Mouse (Mus musculus) limb, embryonic 11.5 days (tissue): ENCODE results near the gene Noct. TPM values are rescaled to one million over a fixed set of nuclear protein-coding genes. Genes with fewer than 3 reads are reported as not detected.

Experiments used
- ATAC-seq: fragments of 200-750 bp; cut with Nextera tagmentation; 2 replicates; pipeline ENCODE4 v1.8.0; 2017; ENCODE audit warnings: low read depth; ENCODE audit not compliant: insufficient number of reproducible peaks, low FRiP score, low TSS enrichment
- DNase-seq: peaks from one replicate; pipeline ENCODE4 v3.0.0-alpha.2; 2015; ENCODE audit warnings: low spot score
- H3K27ac ChIP-seq: fragments of 300-500 bp; sonication (generic); replicated peaks from 2 replicates; pipeline ENCODE4 v1.5.1; 2014; ENCODE audit warnings: low read depth, mild to moderate bottlenecking, low read length
- H3K27me3 ChIP-seq: fragments of 300-500 bp; sonication (generic); 2 replicates; pipeline ENCODE4 v1.6.1; 2014; ENCODE audit warnings: mild to moderate bottlenecking, low read length, mixed read lengths; ENCODE audit not compliant: control insufficient read depth, insufficient read depth
- H3K36me3 ChIP-seq: fragments of 300-500 bp; sonication (generic); 2 replicates; pipeline ENCODE4 v1.6.1; 2014; ENCODE audit warnings: mild to moderate bottlenecking, low read length, moderate library complexity, mixed read lengths; ENCODE audit not compliant: control insufficient read depth, insufficient read depth
- H3K4me1 ChIP-seq: fragments of 300-500 bp; sonication (generic); 2 replicates; pipeline ENCODE4 v1.6.1; 2014; ENCODE audit warnings: low read length, mixed read lengths; ENCODE audit not compliant: control insufficient read depth, insufficient read depth
- H3K4me2 ChIP-seq: fragments of 300-500 bp; sonication (generic); 2 replicates; pipeline ENCODE4 v1.6.1; 2014; ENCODE audit warnings: low read depth, mild to moderate bottlenecking, moderate library complexity; ENCODE audit not compliant: severe bottlenecking
- H3K4me3 ChIP-seq: fragments of 300-500 bp; sonication (generic); 2 replicates; pipeline ENCODE4 v1.5.1; 2014; ENCODE audit warnings: low read depth, low read length
- H3K9ac ChIP-seq: fragments of 300-500 bp; sonication (generic); 2 replicates; pipeline ENCODE4 v1.6.1; 2014; ENCODE audit warnings: mild to moderate bottlenecking, low read length
- H3K9me3 ChIP-seq: fragments of 300-500 bp; sonication (generic); 2 replicates; pipeline ENCODE4 v1.6.1; 2016; ENCODE audit warnings: low read length; ENCODE audit not compliant: control insufficient read depth
- WGBS: fragments of 180-500 bp; shearing (Covaris S2); extraction: QIAGEN DNeasy Blood & Tissue Kit; methylation state at CpG from one replicate; pipeline ENCODE4 v1.1.7; 2014; 5-methylcytosine and 5-hydroxymethylcytosine counted together
- polyA plus RNA-seq: library from polyadenylated mRNA; unstranded; fragments of >200 nt; fragmentation: Nextera tagmentation; extraction: Ambion mirVana; gene quantifications from 2 replicates; pipeline ENCODE4 v1.2.1, GENCODE M21; 2014

Gene Noct
- polyA plus RNA-seq, 1 experiment from 2014 or later: 14.0 TPM

DNA sequence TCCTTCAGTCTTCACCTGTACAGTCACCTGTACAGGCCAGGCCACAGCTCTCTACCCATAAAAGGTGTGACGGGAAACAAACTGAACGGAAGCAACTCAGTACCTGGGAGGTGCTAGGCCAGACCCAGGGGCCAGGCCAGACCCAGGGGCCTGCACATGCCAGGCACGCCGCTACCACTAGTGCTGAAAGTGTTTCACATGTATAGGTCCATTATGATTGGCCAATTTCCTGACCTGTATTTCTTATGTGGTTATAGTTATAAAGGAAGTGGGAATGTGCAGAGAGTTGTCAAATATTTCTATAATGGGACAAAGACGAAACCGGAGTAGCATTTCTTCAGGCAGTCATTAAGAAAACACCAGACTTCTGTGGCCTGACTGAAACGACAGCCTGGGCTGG lies 30.5 kb downstream of the Noct start:
- no peak for ATAC-seq
- Histone ChIP-seq H3K4me2 (no peak overlapping the region), H3K4me3 (no peak overlapping the region), H3K27me3 (no peaks in the 10 kb centered on the region), H3K36me3 (peaks cover 17% of the 10 kb centered on the region), H3K9ac (no peak overlapping the region), H3K27ac (no peak overlapping the region), H3K9me3 (no peaks in the 10 kb centered on the region), H3K4me1 (no peaks in the 10 kb centered on the region)
- 93% methylated on average over 7 of the region's 7 CpGs for WGBS
- no peak for DNase-seq

DNA sequence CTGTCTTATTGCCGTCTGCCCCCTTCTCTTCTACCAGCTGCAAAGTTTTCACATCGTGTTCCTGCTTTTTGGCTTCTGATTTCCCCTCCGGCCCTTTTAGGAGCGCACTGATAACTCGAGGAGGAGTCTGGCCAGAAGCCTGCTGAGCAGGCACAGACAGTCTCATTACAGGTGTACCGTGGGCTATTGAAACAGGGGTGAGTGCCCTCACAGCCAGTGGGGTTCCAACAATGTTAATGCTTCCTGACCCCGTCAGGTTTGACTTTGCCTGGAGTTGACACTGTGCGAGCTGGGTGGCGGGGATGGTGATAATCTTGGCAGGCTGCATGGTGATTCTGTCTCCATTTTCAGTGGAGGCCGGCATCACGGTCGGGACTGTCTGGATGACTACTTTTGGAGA lies 32.2 kb downstream of the Noct start:
- Histone ChIP-seq H3K9me3 (no peaks in the 10 kb centered on the region), H3K4me3 (no peak overlapping the region), H3K27ac (no peak overlapping the region), H3K27me3 (no peaks in the 10 kb centered on the region), H3K4me1 (no peaks in the 10 kb centered on the region), H3K4me2 (no peak overlapping the region), H3K9ac (no peak overlapping the region), H3K36me3 (peaks cover 19% of the 10 kb centered on the region)
- WGBS: 91% methylated on average over 12 of the region's 12 CpGs
- ATAC-seq (no peak), DNase-seq (no peak)

DNA sequence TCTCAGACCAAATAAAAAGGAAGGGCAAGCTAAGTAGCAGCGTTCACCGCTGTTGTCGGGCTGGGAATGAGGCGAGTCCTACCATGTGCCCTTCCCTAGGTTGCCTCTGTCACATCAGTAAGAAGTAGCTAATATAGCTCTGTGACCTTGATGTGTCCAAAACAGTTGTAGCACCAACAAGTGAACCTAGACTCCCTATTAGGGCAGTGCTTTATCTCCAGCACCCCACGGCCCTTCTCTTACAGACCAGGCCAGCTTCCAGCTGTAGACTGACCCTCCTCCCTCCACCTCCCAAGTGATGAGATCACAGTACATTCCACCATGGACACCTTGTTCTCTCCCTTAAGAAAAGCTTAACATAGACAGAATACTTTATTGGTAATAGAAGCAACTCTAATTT lies 33.8 kb downstream of the Noct start:
- Histone ChIP-seq H3K9me3 (no peaks in the 10 kb centered on the region), H3K4me2 (no peak overlapping the region), H3K27me3 (no peaks in the 10 kb centered on the region), H3K9ac (no peak overlapping the region), H3K4me1 (no peaks in the 10 kb centered on the region), H3K4me3 (no peak overlapping the region), H3K27ac (no peak overlapping the region), H3K36me3 (peaks cover 21% of the 10 kb centered on the region)
- WGBS: 91% methylated on average over 5 of the region's 5 CpGs
- DNase-seq: no peak
- ATAC-seq: no peak

DNA sequence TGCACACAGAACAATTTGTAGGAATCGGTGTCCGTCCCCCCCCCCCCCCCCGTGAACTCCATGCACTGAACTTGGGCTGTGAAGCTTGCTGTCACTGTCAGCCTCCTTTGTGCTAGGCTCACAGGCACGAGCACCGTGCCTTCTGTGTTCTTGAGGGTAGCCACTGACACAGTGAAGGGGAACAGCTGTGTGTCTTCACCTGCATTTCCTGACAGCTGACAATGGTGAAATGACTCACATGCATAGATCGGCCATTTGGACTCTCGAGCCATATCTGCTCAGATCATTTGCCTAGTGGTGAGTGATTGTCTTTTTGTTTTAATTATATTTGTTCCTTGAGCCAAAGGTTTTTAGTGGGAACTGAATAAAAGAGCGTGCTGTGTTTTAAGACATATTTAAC lies 38.7 kb downstream of the Noct start:
- no peaks in the 10 kb centered on the region for H3K27me3 ChIP-seq
- 95% methylated on average over 8 of the region's 8 CpGs for WGBS
- no peaks in the 10 kb centered on the region for H3K9me3 ChIP-seq
- ATAC-seq (no peak), DNase-seq (no peak)
- H3K4me2 ChIP-seq: no peak overlapping the region
- no peaks in the 10 kb centered on the region for H3K4me1 ChIP-seq
- no peak overlapping the region for H3K9ac ChIP-seq
- H3K27ac ChIP-seq: no peak overlapping the region
- peaks cover 15% of the 10 kb centered on the region for H3K36me3 ChIP-seq
- no peak overlapping the region for H3K4me3 ChIP-seq

DNA sequence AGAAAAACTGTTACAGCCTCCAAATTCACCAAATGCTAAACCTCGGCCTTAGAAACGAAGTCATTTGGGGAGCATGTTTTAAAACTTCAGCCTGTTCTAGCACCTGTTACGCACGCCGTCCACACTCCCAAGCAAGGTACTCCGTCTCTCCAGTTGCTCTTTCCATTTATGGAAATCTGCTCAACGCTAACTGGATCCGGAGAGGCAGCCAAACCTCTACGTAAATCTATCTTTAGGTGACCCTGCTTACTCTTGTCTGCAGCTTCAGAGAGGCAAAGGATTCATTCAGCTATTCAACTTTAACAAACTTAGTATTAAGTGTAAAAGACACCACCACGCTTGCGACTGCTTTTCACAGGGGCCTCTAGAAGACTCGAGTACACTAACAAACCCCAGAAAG lies 44.2 kb downstream of the Noct start:
- Histone ChIP-seq H3K27me3 (no peaks in the 10 kb centered on the region), H3K27ac (no peak overlapping the region), H3K4me1 (0 out of 2 replicates have a peak, but pooled peaks cover 2% of the 10 kb centered on the region), H3K9me3 (no peaks in the 10 kb centered on the region), H3K4me3 (no peak overlapping the region), H3K4me2 (no peak overlapping the region), H3K36me3 (peaks cover 6% of the 10 kb centered on the region; the same call in 1 of the 2 replicates), H3K9ac (no peak overlapping the region)
- WGBS: 88% methylated on average over 12 of the region's 12 CpGs
- DNase-seq: no peak
- ATAC-seq: no peak

DNA sequence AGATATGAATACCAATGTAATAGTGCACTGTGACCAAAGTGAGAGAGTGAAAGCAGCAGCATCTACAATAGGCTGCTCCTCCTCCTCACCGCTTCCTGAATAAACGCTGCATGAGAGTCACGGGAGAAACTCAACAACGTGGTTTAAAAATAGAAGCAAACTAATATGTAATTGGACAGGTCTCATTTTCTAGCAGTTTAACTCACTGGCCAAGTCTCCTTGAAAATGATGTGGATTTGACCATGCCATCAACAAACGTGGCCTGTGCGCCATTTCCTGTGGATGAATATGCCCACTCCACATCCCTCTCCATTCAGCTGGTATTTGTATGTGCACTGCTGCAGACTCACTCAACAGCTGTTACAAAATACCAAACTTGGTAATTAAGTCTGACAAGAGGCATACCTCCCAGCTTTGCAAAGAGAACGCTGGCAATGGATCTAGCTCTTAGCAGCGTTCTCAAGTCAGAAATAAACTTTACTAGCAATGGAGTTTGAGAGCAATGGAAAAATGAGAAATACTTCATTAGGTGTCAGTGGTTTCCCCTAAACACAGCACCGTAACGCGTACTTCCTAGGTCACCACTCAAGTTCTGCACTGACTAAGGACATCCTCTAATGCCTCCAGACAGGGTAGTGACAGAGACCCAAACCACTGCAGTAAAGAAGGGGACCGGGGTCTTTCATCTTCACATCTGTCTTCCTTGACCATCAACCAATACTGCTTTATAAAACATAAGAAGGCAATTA lies 46.0 kb downstream of the Noct start:
- Histone ChIP-seq H3K27me3 (no peaks in the 10 kb centered on the region), H3K4me1 (peaks cover 6% of the 10 kb centered on the region; the same call in 1 of the 2 replicates), H3K9me3 (no peaks in the 10 kb centered on the region), H3K27ac (no peak overlapping the region), H3K9ac (no peak overlapping the region), H3K36me3 (no peaks in the 10 kb centered on the region), H3K4me3 (no peak overlapping the region), H3K4me2 (no peak overlapping the region)
- WGBS: 88% methylated on average over 12 of the region's 12 CpGs
- ATAC-seq: no peak
- DNase-seq: no peak

GRCm38 (mm10) chr3:51275956-51276398 lies 51.7 kb downstream of the Noct start:
- Histone ChIP-seq H3K4me2 (peak overlapping the region; percentile 69), H3K9me3 (no peaks in the 10 kb centered on the region), H3K4me1 (peaks cover 6% of the 10 kb centered on the region; the same call in 1 of the 2 replicates), H3K27ac (peak overlapping the region; percentile 96), H3K36me3 (no peaks in the 10 kb centered on the region), H3K9ac (peak overlapping the region; percentile 94), H3K4me3 (peak overlapping the region; percentile 68), H3K27me3 (no peaks in the 10 kb centered on the region)
- DNase-seq (peak; percentile 98), ATAC-seq (peak; percentile 97)
- under 1% methylated on average over 33 of the region's 33 CpGs for WGBS

- Histone ChIP-seq H3K27me3 (no peaks in the 10 kb centered on the region), H3K27ac (peak overlapping the region; percentile 96), H3K4me2 (peak overlapping the region; percentile 69), H3K36me3 (no peaks in the 10 kb centered on the region), H3K4me1 (peaks cover 6% of the 10 kb centered on the region; the same call in 1 of the 2 replicates), H3K9me3 (no peaks in the 10 kb centered on the region), H3K9ac (peak overlapping the region; percentile 94), H3K4me3 (peak overlapping the region; percentile 68)
- ATAC-seq (peak; percentile 29), DNase-seq (no peak)
- 0% methylated on average over 71 of the region's 93 CpGs for whole genome bisulfite sequencing
These were observed 52.3 kb downstream of the Noct start for GRCm38 (mm10) chr3:51276421-51277111.
